ENCODE assay signal across 22 mouse cellular contexts in the genomic region with DNA sequence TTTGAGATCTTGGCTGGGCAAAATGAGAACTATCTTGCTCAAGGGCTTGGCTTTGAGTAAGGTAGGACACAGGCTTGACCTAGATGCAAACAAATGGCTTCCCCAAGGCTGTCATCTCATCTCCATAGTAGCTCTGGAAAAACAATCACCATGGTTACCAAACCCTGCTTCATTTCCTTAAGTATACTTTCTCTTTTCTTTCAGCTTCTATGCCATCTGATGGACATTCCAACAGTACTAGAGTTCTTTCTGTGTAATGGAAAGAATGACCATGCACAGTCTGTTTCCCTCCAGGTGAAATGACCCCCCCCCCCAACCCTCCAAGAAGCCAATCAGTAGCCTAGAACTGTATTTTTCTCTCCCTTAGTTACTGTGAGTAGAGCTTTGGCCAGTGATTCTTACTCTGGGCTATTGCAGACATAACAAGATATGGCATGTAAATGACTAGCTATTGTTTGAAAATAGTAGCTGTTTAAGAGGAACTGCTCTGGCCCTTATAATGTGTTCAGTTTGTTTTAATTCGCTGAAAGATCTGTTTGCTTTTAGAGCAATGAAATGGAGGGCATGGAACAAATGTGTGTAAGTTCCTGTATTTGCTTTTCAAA. TPM values are rescaled to one million over a fixed set of nuclear protein-coding genes. Genes with fewer than 3 reads are reported as not detected.
DNase-seq lines count a peak whose midpoint lies in the region; ATAC-seq and TF ChIP-seq lines count a peak whose summit lies in the region.
"Had no signal": no experiment of that assay in that cellular context is flagged by ENCODE, and none has a peak within 500 bp of the region (broad histone marks: within the 10 kb centered on the region; RNA-seq: fewer than 3 reads in every experiment).

No protein-coding gene starts in this region.

- H3K27me3 ChIP-seq in forebrain, postnatal 0 days (ENCODE audit: insufficient read depth, low read length): no peaks in the 10 kb centered on the region
- no peaks in the 10 kb centered on the region for H3K27me3 ChIP-seq in forebrain, embryonic 15.5 days
- no peaks in the 10 kb centered on the region for H3K27me3 ChIP-seq in CH12.LX (replicated peaks)
- H3K27me3 ChIP-seq: forebrain, embryonic 13.5 days; hindbrain, embryonic 13.5 days had no signal

- H3K4me3 ChIP-seq in forebrain, postnatal 0 days (ENCODE audit: low read depth, low read length): no peak overlapping the region
- no peak overlapping the region for H3K4me3 ChIP-seq in forebrain, embryonic 15.5 days
- H3K4me3 ChIP-seq in CH12.LX (replicated peaks in 1 of 3; ENCODE audit: low read depth in 2 of 3, low read length in 2 of 3, poor library complexity in 1 of 3): peak overlapping the region in 1 of 3 experiments; percentile 40
- H3K4me3 ChIP-seq: forebrain, embryonic 13.5 days; heart, embryonic 13.5 days; hindbrain, embryonic 13.5 days had no signal

- TF ChIP-seq RAD21 in CH12.LX (IDR thresholded peaks at IDR 0.05; ENCODE audit: low read depth, low read length): no peak; the same call in none of the 2 replicates

- no peaks in the 10 kb centered on the region for H3K36me3 ChIP-seq in forebrain, postnatal 0 days (ENCODE audit: insufficient read depth)
- H3K36me3 ChIP-seq in forebrain, embryonic 15.5 days: no peaks in the 10 kb centered on the region
- H3K36me3 ChIP-seq in CH12.LX (replicated peaks in 1 of 2; ENCODE audit: control insufficient read depth in 1 of 2, insufficient read depth in 1 of 2, low read length in 1 of 2): peaks cover 41 to 67% of the 10 kb centered on the region in 2 experiments
- H3K36me3 ChIP-seq: heart, embryonic 13.5 days; hindbrain, embryonic 13.5 days had no signal

- H3K9ac ChIP-seq in forebrain, postnatal 0 days: no peak overlapping the region
- no peak overlapping the region for H3K9ac ChIP-seq in forebrain, embryonic 15.5 days (replicated peaks)
- H3K9ac ChIP-seq in CH12.LX (ENCODE audit: insufficient read depth, low read depth): peak overlapping the region; percentile 97; the same call in 1 of the 2 replicates
- H3K9ac ChIP-seq: forebrain, embryonic 13.5 days; heart, embryonic 13.5 days; hindbrain, embryonic 13.5 days had no signal

- no peak for TF ChIP-seq CTCF in forebrain, postnatal 0 days (IDR thresholded peaks at IDR 0.05; ENCODE audit: low read depth)
- TF ChIP-seq CTCF in CH12.LX (conservative IDR thresholded peaks at IDR 0.05 in 1 of 2, IDR thresholded peaks at IDR 0.05 in 1 of 2; ENCODE audit: low read depth in 2 of 2, low read length in 2 of 2): no peak

- 92% methylated on average over 1 of the region's 1 CpGs for WGBS in forebrain, postnatal 0 days
- WGBS in forebrain, embryonic 15.5 days: 93% methylated on average over 1 of the region's 1 CpGs

- ATAC-seq in forebrain, postnatal 0 days: peak; percentile 48; the same call in 1 of the 2 replicates
- no peak for ATAC-seq in forebrain, embryonic 15.5 days (replicated peaks)
- 0 out of 4 replicates have a peak, but pooled peaks have one; percentile 14 to 32 for ATAC-seq in hematopoietic stem cell, adult 5-6 weeks (replicated peaks in 1 of 2; ENCODE audit: insufficient read depth in 1 of 2, low FRiP score in 2 of 2, low TSS enrichment in 1 of 2, low read depth in 1 of 2, poor library complexity in 2 of 2, severe bottlenecking in 2 of 2)
- ATAC-seq: forebrain, embryonic 13.5 days; intestine, postnatal 0 days had no signal

- TF ChIP-seq EP300 in CH12.LX (IDR thresholded peaks at IDR 0.05; ENCODE audit: low read length): peak; percentile 86

- peaks cover 93% of the 10 kb centered on the region for H3K79me2 ChIP-seq in CH12.LX (replicated peaks; ENCODE audit: control insufficient read depth, extremely low read depth, insufficient read depth, poor library complexity, severe bottlenecking)

- no peaks in the 10 kb centered on the region for H3K4me1 ChIP-seq in forebrain, postnatal 0 days (ENCODE audit: insufficient read depth)
- no peaks in the 10 kb centered on the region for H3K4me1 ChIP-seq in forebrain, embryonic 15.5 days
- H3K4me1 ChIP-seq in CH12.LX (ENCODE audit: control insufficient read depth in 1 of 2, insufficient read depth in 2 of 2): peaks cover 28 to 73% of the 10 kb centered on the region in 2 experiments
- H3K4me1 ChIP-seq: forebrain, embryonic 13.5 days; heart, embryonic 13.5 days; hindbrain, embryonic 13.5 days had no signal

- no peak for DNase-seq in forebrain, postnatal 0 days
- DNase-seq in CD4-positive helper T cell, adult 2 months (ENCODE audit: low read depth, low spot score): peak; percentile 74
- peak; percentile 74 for DNase-seq in CH12.LX (ENCODE audit: extremely low read depth)
- no peak for DNase-seq in lung, postnatal 4 days
- no peak for DNase-seq in lung, postnatal 14 days
- DNase-seq in urinary bladder, postnatal 25 days (ENCODE audit: low spot score): no peak
- DNase-seq: adrenal gland, adult 2 months; adrenal gland, postnatal 25 days; cerebellum, postnatal 25 days; gastrocnemius, postnatal 36 days; heart, adult 11 months; heart, postnatal 36 days had no signal

- TF ChIP-seq POLR2A in CH12.LX (IDR thresholded peaks at IDR 0.05; ENCODE audit: low read depth, low read length): no peak

- no peaks in the 10 kb centered on the region for H3K9me3 ChIP-seq in forebrain, postnatal 0 days (ENCODE audit: low read length)
- H3K9me3 ChIP-seq in forebrain, embryonic 15.5 days: no peaks in the 10 kb centered on the region
- H3K9me3 ChIP-seq in CH12.LX (replicated peaks; ENCODE audit: low read length): no peaks in the 10 kb centered on the region
- H3K9me3 ChIP-seq: forebrain, embryonic 13.5 days; heart, embryonic 13.5 days; hindbrain, embryonic 13.5 days had no signal

- no peak overlapping the region for H3K27ac ChIP-seq in forebrain, postnatal 0 days (ENCODE audit: low read depth, low read length)
- no peak overlapping the region for H3K27ac ChIP-seq in forebrain, embryonic 15.5 days (replicated peaks)
- H3K27ac ChIP-seq in CH12.LX (ENCODE audit: insufficient read depth, low read depth): peak overlapping the region; percentile 77
- H3K27ac ChIP-seq: forebrain, embryonic 13.5 days; heart, embryonic 13.5 days; hindbrain, embryonic 13.5 days had no signal

- dilution Hi-C loops in CH12.LX (cut with MboI; ENCODE audit: extremely low pct_ligation_motif_present, extremely low pct_unique_long_range_greater_than_20kb, low sequenced_read_pairs): no loop called here

- in situ Hi-C loops in CH12.LX (cut with MboI; ENCODE audit: low pct_ligation_motif_present, low pct_unique_long_range_greater_than_20kb, low sequenced_read_pairs): no loop called here

- no peak overlapping the region for H3K4me2 ChIP-seq in forebrain, postnatal 0 days (ENCODE audit: low read depth)
- H3K4me2 ChIP-seq in forebrain, embryonic 15.5 days (replicated peaks): no peak overlapping the region
- H3K4me2 ChIP-seq in CH12.LX (ENCODE audit: insufficient read depth, low read depth, poor library complexity, severe bottlenecking): peak overlapping the region; percentile 77
- H3K4me2 ChIP-seq: forebrain, embryonic 13.5 days; heart, embryonic 13.5 days; hindbrain, embryonic 13.5 days had no signal

TF ChIP-seq in CH12.LX, 34 proteins besides CTCF, POLR2A, EP300 and RAD21 (continues in another document):
- TF ChIP-seq NELFE (IDR thresholded peaks at IDR 0.05; ENCODE audit: low read depth, low read length) (no peak), ETS1 (conservative IDR thresholded peaks at IDR 0.05; ENCODE audit: low read depth, low read length) (peak; percentile 99), MEF2A (IDR thresholded peaks at IDR 0.05; ENCODE audit: borderline replicate concordance, low read depth, low read length) (peak; percentile 86), CHD2 (IDR thresholded peaks at IDR 0.05; ENCODE audit: low read length) (0 out of 2 replicates have a peak, but pooled peaks have one; percentile 48), ZMIZ1 (IDR thresholded peaks at IDR 0.05; ENCODE audit: low read depth, low read length) (peak; percentile 64; the same call in 1 of the 2 replicates), JUND (conservative IDR thresholded peaks at IDR 0.05; ENCODE audit: low read depth, low read length) (peak; percentile 91), ZNF384 (IDR thresholded peaks at IDR 0.05; ENCODE audit: low read depth, low read length) (peak; percentile 19; the same call in 1 of the 2 replicates), MAX (IDR thresholded peaks at IDR 0.05; ENCODE audit: low read length) (0 out of 2 replicates have a peak, but pooled peaks have one; percentile 28), MXI1 (IDR thresholded peaks at IDR 0.05; ENCODE audit: low read depth, low read length) (peak; percentile 86; the same call in 1 of the 2 replicates), ELF1 (IDR thresholded peaks at IDR 0.05; ENCODE audit: low read depth, low read length) (peak; percentile 54; the same call in 1 of the 2 replicates), PAX5 (IDR thresholded peaks at IDR 0.05; ENCODE audit: low read length) (no peak), POLR2AphosphoS2 (IDR thresholded peaks at IDR 0.05; ENCODE audit: low read depth, low read length) (no peak), ZKSCAN1 (IDR thresholded peaks at IDR 0.05; ENCODE audit: borderline replicate concordance, low read depth, low read length) (no peak), IRF4 (IDR thresholded peaks at IDR 0.05; ENCODE audit: low read depth, low read length) (peak; percentile 85), MAFK (IDR thresholded peaks at IDR 0.05; ENCODE audit: insufficient replicate concordance, low read length) (peak; percentile 40; the same call in 1 of the 2 replicates), USF1 (IDR thresholded peaks at IDR 0.05; ENCODE audit: low read depth, low read length) (no peak), MAZ (IDR thresholded peaks at IDR 0.05; ENCODE audit: low read depth, low read length) (peak; percentile 90), E2F4 (IDR thresholded peaks at IDR 0.05; ENCODE audit: insufficient replicate concordance, low read depth, low read length) (no peak), SIN3A (IDR thresholded peaks at IDR 0.05; ENCODE audit: low read length) (peak; percentile 94), NRF1 (IDR thresholded peaks at IDR 0.05; ENCODE audit: low read depth, low read length) (no peak), TBP (conservative IDR thresholded peaks at IDR 0.05; ENCODE audit: low read depth, low read length) (no peak), RCOR1 (conservative IDR thresholded peaks at IDR 0.05; ENCODE audit: low read depth, low read length) (peak; percentile 79; the same call in 1 of the 2 replicates), JUN (IDR thresholded peaks at IDR 0.05; ENCODE audit: insufficient read depth, low read depth, low read length) (peak; percentile 96)

RNA-seq across cellular contexts. Expression of a gene that starts 7.3 kb away (rescaled TPM):
- total RNA-seq in forebrain, postnatal 0 days (2014; rRNA removed): 0.08 TPM in 1 of 2 replicates, not detected in the other
- polyA plus RNA-seq in forebrain, postnatal 0 days (2015; fragmentation: Nextera tagmentation; extraction: Ambion mirVana): 0.04 TPM in 1 of 2 replicates, not detected in the other
- polyA plus RNA-seq in forebrain, embryonic 15.5 days (2015; fragmentation: Nextera tagmentation; extraction: Ambion mirVana): 0.05 and 0.15 TPM in 2 replicates
- total RNA-seq in CH12.LX (2012; rRNA removed): 15.6 and 22.8 TPM in 2 replicates
- total RNA-seq in CH12.LX (2014; rRNA removed): 67.9 and 72.5 TPM in 2 replicates
- polyA plus RNA-seq in CH12.LX (2012; ENCODE audit: insufficient read length, low read depth): 19.4 and 19.8 TPM in 2 replicates
- total RNA-seq in hematopoietic stem cell, adult 5-6 weeks (2017): 1.8 and 3.7 TPM in 2 replicates
- total RNA-seq: adrenal gland, postnatal 25 days; gastrocnemius, adult 8-10 months; gastrocnemius, postnatal 36 days; heart, postnatal 36 days; MEL had no signal
- polyA plus RNA-seq: adrenal gland, adult 2 months; C2C12; forebrain, embryonic 13.5 days; heart, embryonic 13.5 days; heart, postnatal 0 days had no signal

Comparison
In these comparisons a context has a peak if more than half of its experiments do, and no peak if none do; other contexts are left out.
1. DNase-seq: peak in CD4-positive helper T cell, adult 2 months (single experiment) and CH12.LX (single experiment); none in forebrain, postnatal 0 days (single experiment), lung, postnatal 4 days (0 of 2), lung, postnatal 14 days (single experiment) and urinary bladder, postnatal 25 days (single experiment).